Mouse (Mus musculus) urinary bladder, postnatal 25 days (tissue): Measurements from ENCODE around the gene Creld1.

Experiments used
- DNase-seq: peaks from one replicate; pipeline ENCODE4 v3.0.0; 2022; ENCODE audit warnings: low spot score

The Creld1 gene

GRCm38 (mm10) chr6:113508272-113508946 lies 25.3 kb downstream of the Creld1 start:
- DNase-seq, result no peak

DNA sequence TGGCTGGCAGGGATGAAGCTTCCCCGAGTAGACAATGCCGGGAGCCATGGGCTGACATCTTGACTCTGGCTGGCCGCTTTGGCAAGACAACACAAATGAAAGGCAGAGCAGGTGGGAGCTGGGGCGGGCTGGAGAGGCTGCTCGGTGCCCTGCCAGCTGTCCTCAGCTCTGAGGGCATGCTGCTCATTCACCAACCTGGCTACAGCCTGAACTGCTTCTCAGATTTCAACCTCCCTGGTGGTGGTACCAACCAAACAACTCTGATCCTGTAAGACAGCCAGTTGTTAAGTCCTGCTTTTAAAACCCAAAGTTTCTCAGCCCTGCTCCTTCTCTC lies 25.8 kb downstream of the Creld1 start:
- no peak for DNase-seq

DNA sequence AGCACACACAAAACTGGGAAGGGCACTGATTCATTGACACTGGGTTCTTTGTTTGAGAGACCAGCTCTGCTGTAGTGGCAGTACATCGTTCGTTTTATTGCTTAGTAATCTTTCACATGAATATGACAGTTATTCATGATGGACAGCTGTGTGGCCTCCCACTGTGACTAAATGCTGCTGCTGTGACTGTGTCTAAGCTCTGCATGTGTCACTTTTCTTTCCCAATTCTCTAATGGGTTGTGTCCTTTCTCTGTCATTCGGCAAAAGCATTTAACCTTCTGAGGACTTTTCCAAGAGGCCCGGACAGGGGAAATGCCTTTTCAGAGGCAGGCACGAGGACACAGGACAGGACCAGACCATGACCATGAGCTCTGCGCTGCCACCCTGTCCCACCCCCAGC lies 30.8 kb downstream of the Creld1 start:
- no peak for DNase-seq

DNA sequence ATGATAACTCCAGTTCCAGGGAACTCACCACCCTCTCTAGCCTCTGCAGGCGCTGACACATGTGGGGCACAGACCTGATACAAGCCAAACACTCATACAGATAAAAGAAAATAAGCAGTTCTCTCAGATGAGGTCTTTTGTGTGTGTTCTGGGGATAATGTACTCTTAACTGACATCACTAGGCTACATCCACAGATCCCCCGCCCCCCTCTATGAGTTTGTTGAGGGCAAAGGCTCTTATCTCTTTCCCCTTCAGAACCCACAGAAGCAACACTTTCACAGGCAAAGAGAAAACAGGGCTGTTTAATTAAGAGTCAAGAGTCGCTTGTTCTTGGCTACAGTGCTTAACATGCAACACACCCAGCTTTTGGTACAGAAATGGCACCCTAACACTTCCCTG lies 31.5 kb downstream of the Creld1 start:
- no peak for DNase-seq

- DNase-seq, result no peak
Observed at GRCm38 (mm10) chr6:113517434-113518080, 34.5 kb downstream of the Creld1 start.

- DNase-seq, result no peak
Observed at GRCm38 (mm10) chr6:113522310-113522709, 39.2 kb downstream of the Creld1 start.

- DNase-seq, result no peak
Observed at GRCm38 (mm10) chr6:113523420-113523819, 40.3 kb downstream of the Creld1 start.

DNA sequence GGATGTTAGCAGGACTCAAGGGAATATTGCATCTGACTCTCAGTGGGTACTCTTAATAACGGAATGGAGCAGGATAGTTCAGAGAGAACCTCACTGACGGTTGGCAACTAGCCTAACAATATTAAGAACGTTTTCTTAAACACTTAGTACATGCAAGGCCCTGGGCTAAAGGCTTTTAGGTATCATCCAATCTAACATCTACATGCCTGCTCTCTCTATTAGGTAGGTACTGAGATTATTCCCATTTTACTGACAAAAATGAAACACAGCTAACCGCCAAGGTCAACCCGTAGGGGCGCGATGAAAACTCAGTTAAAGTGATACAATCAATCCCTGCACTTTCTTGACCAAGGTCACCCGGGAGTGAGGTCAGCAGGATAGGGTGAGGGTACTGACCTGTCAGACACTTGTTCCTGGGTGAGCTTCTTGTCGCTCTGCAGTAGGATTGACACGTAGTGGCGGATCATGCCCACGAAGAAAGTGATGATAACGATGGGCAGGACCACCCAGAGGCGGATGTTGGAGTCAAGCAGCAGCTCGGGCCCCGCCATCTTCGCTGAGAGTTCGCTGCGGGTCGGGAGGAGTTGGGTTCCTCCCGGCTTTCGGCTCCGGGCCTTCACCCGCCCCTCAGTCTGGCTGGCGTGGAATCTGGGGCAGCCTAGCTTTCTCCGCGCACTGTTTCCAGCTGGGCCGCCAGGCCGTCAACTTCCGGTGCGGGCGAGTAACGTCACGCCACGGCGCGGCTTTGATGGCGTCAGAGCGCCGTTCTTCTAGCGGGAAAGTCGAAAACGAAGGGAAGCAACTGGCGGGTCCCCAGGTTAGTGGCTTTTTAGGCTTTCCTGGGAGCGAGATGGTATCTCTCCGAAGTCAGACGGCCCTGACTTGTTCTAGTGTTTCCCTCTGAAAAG lies 48.1 kb downstream of the Creld1 start, which contains the start of the genes Emc3 and Fancd2:
Gene Emc3 (minus strand): TSS at position 721 of the 908 bp plus-strand sequence.
Gene Fancd2 (plus strand): TSS at position 751 of the 908 bp plus-strand sequence.
- peak; percentile 94 for DNase-seq

GRCm38 (mm10) chr6:113531840-113532404 lies 48.8 kb downstream of the Creld1 start:
- DNase-seq, result no peak

DNA sequence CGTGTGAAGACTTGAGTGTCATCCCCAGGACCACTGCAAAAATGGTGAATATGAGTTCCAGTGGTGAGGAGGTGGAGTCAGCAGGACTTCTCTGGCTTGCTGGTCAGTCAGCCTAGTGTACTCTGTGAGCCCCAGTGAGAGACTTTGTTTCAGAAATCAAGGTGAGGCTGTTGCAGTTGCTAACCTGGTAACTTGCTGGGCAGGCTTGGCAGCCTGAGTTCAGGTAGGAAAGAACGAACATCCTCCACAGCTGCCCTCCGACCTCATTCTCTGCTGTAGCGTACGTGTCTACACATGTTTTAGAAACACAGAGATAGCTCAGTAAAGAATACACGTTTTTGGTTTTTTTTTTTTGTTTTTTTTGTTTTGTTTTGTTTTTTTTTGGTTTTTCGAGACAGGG lies 51.8 kb downstream of the Creld1 start:
- peak; percentile 33 for DNase-seq

DNA sequence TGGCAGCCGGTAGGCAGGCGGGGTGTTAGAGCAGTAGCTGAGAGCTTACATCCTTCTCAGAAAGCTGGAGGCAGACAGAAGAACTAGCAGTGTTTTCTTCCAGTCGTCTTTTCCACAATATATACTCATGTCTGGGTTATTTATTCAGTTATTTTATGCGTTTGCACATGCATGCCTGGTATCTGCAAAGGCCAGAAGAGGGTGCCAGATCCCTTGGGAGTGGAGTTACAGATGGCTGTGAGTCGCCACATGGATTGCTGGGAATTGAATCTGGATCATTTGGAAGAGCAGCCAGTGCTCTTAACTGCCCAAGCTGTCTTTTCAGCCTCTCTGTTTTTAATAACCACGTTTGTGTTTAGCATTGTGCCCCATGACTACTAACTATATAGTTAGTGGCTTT lies 58.5 kb downstream of the Creld1 start:
- DNase-seq, result no peak
